Mouse (Mus musculus) stomach, embryonic 14.5 days (tissue): ENCODE results near the gene Rac3. TPM values are rescaled to one million over a fixed set of nuclear protein-coding genes. Genes with fewer than 3 reads are reported as not detected.

ENCODE experiments used
- ATAC-seq: fragments of 200-750 bp; cut with Nextera tagmentation; 2 replicates; pipeline ENCODE4 v1.8.0; 2017; ENCODE audit warnings: low read depth, moderate TSS enrichment; ENCODE audit not compliant: insufficient number of reproducible peaks, insufficient read depth, low FRiP score
- H3K27ac ChIP-seq: fragments of 300-500 bp; sonication (generic); 2 replicates; pipeline ENCODE4 v1.5.1; 2014; ENCODE audit warnings: mild to moderate bottlenecking, low read length, moderate library complexity, mixed read lengths
- H3K27me3 ChIP-seq: fragments of 300-500 bp; sonication (generic); 2 replicates; pipeline ENCODE4 v1.6.1; 2014; ENCODE audit warnings: low read length, control low read depth, mixed read lengths; ENCODE audit not compliant: control insufficient read depth, insufficient read depth
- H3K36me3 ChIP-seq: fragments of 300-500 bp; sonication (generic); 2 replicates; pipeline ENCODE4 v1.6.1; 2014; ENCODE audit warnings: mild to moderate bottlenecking, control low read depth, low read length, moderate library complexity, mixed read lengths; ENCODE audit not compliant: control insufficient read depth, insufficient read depth
- H3K4me1 ChIP-seq: fragments of 300-500 bp; sonication (generic); 2 replicates; pipeline ENCODE4 v1.6.1; 2014; ENCODE audit warnings: low read length, control low read depth, mixed read lengths; ENCODE audit not compliant: control insufficient read depth, insufficient read depth
- H3K4me2 ChIP-seq: fragments of 300-500 bp; sonication (generic); replicated peaks from 2 replicates; pipeline ENCODE4 v1.6.1; 2014; ENCODE audit warnings: low read depth, low read length, control low read depth
- H3K4me3 ChIP-seq: fragments of 300-500 bp; sonication (generic); 2 replicates; pipeline ENCODE4 v1.5.1; 2014; ENCODE audit warnings: low read depth, low read length, control low read depth
- H3K9ac ChIP-seq: fragments of 300-500 bp; sonication (generic); replicated peaks from 2 replicates; pipeline ENCODE4 v1.6.1; 2014; ENCODE audit warnings: low read depth, mild to moderate bottlenecking, control low read depth, low read length, moderate library complexity, mixed read lengths
- H3K9me3 ChIP-seq: fragments of 300-500 bp; sonication (generic); 2 replicates; pipeline ENCODE4 v1.6.1; 2016; ENCODE audit warnings: low read depth, low read length, control low read depth; ENCODE audit not compliant: control insufficient read depth
- WGBS: fragments of 180-500 bp; shearing (Covaris S2); extraction: QIAGEN DNeasy Blood & Tissue Kit; methylation state at CpG from one replicate; pipeline ENCODE4 v1.1.7; 2014; 5-methylcytosine and 5-hydroxymethylcytosine counted together
- polyA plus RNA-seq: library from polyadenylated mRNA; unstranded; fragments of >200 nt; fragmentation: Nextera tagmentation; extraction: Ambion mirVana; gene quantifications from 2 replicates; pipeline ENCODE4 v1.2.1, GENCODE M21; 2014

Rac3 gene
- polyA plus RNA-seq, 1 experiment from 2014 or later, result 11.1 TPM

DNA sequence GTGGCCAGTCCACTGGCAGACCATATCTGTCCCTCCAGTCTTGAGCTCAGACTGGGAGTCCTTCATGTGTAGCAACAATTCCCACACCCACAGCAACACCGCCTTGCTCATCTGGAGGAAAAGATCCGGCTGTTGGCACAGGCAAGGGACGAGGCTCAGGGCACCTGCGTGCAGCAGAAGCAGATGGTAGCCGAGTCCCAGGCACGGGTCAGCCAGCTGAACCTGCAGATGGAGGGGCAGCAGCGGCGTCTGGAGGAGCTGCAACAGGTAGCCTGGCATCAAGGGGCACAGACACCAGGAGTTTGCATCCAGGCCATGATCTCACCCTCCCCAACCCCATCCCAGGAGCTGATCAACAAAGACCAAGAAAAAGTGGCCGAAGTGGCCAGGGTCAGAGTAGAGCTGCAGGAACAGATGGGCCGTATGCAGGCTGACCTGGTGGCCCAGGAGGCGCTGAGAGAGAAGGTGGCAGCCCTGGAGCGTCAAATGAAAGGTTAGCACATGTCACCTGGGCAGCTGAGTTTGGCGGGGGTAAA lies 1.4 kb upstream of the Rac3 start:
- H3K9ac ChIP-seq, result no peak overlapping the region
- no peak overlapping the region for H3K27ac ChIP-seq
- no peak for ATAC-seq
- no peaks in the 10 kb centered on the region for H3K27me3 ChIP-seq
- no peak overlapping the region for H3K4me3 ChIP-seq
- peaks cover 10% of the 10 kb centered on the region for H3K4me1 ChIP-seq
- H3K9me3 ChIP-seq, result no peaks in the 10 kb centered on the region
- peaks cover 20% of the 10 kb centered on the region for H3K36me3 ChIP-seq
- WGBS, result 91% methylated on average over 13 of the region's 13 CpGs
- no peak overlapping the region for H3K4me2 ChIP-seq

DNA sequence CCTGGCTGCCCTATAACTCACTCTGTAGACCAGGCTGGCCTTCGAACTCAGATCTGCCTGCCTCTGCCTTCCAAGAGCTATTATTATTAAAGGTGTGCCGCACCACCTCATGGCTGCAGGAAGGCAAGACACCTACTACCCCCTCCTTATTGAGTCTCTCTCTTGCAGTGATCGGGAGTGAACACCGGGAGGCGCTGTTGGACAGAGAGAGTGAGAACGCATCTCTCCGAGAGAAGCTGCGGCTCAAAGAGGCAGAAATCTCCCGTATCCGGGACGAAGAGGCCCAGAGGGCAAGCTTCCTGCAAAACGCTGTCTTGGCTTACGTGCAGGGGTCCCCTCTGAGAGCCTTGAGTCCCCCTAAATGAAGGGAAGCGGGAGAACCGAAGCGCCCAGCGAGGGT lies 820 bp upstream of the Rac3 start:
- no peak for ATAC-seq
- Histone ChIP-seq H3K36me3 (peaks cover 20% of the 10 kb centered on the region), H3K4me1 (peaks cover 6% of the 10 kb centered on the region), H3K4me3 (peak overlapping the region; percentile 51), H3K27me3 (no peaks in the 10 kb centered on the region), H3K27ac (no peak overlapping the region), H3K9me3 (no peaks in the 10 kb centered on the region), H3K4me2 (peak overlapping the region; percentile 91), H3K9ac (peak overlapping the region; percentile 33; the same call in 1 of the 2 replicates)
- WGBS, result 10% methylated on average over 17 of the region's 17 CpGs

DNA sequence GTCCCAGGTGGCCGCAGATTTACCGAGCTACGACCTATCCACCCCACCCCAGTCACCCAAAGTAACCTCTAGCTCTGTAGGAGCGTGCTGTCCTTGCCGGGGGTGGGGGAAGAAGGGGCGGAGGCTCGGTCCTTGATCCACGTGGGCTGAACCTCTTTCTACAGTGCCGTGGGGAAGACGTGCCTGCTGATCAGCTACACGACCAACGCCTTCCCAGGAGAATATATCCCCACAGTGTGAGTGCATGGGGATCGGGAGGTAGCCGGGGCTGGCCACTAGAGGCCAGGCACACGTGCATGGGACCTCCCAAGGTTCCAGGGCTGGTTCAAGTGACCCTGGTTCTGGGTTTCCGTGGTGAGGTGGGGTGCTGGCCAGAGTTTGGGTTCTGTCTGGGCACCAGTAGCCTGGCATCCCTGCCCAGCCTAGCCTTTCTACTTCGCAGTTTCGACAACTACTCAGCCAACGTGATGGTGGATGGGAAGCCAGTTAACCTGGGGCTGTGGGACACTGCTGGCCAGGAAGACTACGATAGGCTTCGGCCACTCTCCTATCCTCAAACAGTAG lies 879 bp downstream of the Rac3 start:
- no peaks in the 10 kb centered on the region for H3K9me3 ChIP-seq
- peak overlapping the region; percentile 91 for H3K4me2 ChIP-seq
- peak overlapping the region; percentile 51 for H3K4me3 ChIP-seq
- no peak overlapping the region for H3K27ac ChIP-seq
- 19% methylated on average over 21 of the region's 21 CpGs for WGBS
- no peaks in the 10 kb centered on the region for H3K27me3 ChIP-seq
- H3K9ac ChIP-seq, result peak overlapping the region; percentile 49
- peak; percentile 10; the same call in 1 of the 2 replicates for ATAC-seq
- peaks cover 20% of the 10 kb centered on the region for H3K36me3 ChIP-seq
- peaks cover 6% of the 10 kb centered on the region for H3K4me1 ChIP-seq

DNA sequence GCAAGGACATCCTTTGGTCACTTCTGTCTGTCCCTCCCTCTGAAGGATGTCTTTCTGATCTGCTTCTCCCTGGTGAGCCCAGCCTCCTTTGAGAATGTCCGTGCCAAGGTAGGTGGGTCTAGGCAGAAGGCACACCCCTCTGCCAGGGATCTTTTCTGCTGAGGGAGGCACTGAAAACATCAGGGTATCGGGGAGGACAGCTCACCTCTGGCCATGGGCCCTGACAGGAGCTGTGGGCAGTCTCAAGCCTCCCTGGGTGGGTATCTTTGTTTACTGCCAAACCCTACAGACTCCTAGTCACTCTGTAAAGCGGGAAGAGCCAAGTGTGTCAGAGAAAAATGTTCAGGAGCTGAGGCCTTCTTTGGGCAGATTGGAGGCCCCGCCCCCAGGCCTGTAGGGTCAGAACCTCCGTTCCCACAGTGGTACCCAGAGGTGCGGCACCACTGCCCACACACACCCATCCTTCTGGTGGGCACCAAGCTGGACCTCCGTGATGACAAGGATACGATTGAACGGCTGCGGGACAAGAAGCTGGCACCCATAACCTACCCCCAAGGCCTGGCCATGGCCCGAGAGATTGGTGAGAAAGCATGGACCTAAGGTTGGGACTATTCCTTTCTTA lies 1.6 kb downstream of the Rac3 start:
- Histone ChIP-seq H3K4me1 (peaks cover 6% of the 10 kb centered on the region), H3K9me3 (no peaks in the 10 kb centered on the region), H3K36me3 (peaks cover 15% of the 10 kb centered on the region), H3K27ac (no peak overlapping the region), H3K4me2 (no peak overlapping the region), H3K9ac (no peak overlapping the region), H3K27me3 (no peaks in the 10 kb centered on the region), H3K4me3 (no peak overlapping the region)
- no peak for ATAC-seq
- WGBS, result 86% methylated on average over 11 of the region's 11 CpGs

DNA sequence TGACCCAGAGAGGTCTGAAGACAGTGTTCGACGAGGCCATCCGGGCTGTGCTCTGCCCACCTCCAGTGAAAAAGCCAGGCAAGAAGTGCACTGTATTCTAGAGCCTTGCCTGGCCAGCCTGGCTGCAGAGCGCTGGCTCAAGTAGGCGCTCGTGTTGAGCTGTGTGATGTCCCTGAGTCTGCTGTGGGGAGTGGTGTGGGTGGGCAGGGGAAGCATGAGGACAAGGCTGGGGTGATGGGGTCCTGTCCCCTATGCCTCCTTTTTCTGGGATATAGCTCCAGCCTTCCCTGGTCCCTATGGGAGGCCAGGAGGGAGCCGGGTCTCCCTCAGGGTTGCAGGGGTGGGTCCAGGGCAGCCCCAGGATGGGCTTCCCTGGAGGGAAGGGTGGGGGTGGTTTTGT lies 2.2 kb downstream of the Rac3 start:
- no peak overlapping the region for H3K4me2 ChIP-seq
- H3K9ac ChIP-seq, result no peak overlapping the region
- no peaks in the 10 kb centered on the region for H3K27me3 ChIP-seq
- peaks cover 6% of the 10 kb centered on the region for H3K4me1 ChIP-seq
- no peak overlapping the region for H3K4me3 ChIP-seq
- no peaks in the 10 kb centered on the region for H3K9me3 ChIP-seq
- no peak overlapping the region for H3K27ac ChIP-seq
- ATAC-seq, result no peak
- WGBS, result 82% methylated on average over 7 of the region's 7 CpGs
- H3K36me3 ChIP-seq, result peaks cover 8% of the 10 kb centered on the region

DNA sequence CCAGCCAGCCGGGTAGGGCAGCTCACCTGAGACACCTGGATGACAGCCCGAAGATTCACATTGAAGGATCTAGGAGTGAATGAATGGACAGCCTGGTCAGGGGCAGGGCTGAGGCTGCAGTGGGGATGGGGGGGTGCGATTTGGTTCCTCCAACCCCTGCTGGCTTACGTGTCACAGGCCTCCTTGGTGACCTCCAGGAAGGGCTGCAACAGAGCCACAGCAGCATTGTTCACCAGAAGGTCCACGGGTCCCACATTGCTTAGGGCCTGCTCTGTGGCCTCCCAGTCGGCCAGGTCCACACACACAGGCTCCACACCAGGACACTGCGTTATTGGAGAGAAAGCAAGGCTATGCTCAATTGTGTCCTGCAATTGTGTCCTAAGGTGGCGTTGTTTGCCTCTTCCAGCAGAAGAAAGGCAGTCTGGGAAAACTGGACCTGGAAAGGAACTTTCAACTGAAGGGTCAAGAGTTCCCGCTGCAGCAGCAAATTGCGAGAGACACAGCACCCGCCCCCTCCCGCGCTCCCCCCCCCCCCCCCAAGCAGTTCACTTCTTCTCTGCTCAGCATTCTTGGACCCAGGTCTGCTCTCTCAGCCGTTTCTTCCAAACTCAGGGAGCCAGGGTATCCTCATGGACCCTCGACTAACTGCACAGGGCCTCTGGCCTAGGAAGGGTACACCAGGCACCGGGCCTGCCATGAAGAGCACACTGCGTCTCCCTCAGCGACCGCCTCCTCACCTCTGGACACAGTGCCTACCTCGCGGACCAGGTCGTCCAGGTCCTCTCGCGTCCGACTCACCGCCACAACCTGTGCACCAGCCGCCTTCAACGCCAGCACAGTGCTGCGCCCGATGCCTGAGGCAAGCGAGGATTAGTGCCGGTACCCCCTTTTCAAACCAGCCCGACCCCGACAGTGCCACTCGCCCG lies 5.2 kb downstream of the Rac3 start:
- Histone ChIP-seq H3K9ac (peak overlapping the region; percentile 37), H3K4me2 (peak overlapping the region; percentile 83), H3K9me3 (no peaks in the 10 kb centered on the region), H3K36me3 (no peaks in the 10 kb centered on the region), H3K27me3 (no peaks in the 10 kb centered on the region), H3K4me3 (peak overlapping the region; percentile 60), H3K4me1 (no peaks in the 10 kb centered on the region; the same call in 1 of the 2 replicates), H3K27ac (no peak overlapping the region)
- 17% methylated on average over 36 of the region's 36 CpGs for WGBS
- ATAC-seq, result peak; percentile 23

DNA sequence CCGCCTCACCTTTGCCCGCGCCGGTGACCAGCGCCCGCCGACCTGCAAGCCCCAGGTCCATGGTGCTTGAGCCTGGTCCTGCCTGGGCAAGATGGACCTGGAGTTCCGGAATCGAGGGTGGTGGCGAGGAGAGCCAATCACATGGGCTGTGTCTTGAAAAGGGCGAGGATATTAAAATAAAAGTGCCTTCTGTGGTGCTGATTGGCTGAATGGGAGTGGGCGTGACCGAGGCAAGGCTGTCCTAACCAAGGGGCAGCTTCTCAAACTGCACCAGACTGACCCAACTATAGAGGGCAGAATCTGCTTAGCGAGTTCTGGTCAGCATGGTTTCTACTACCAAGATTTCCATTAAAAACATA lies 5.9 kb downstream of the Rac3 start, which contains the start of gene Dcxr:
Dcxr (minus strand) TSS at position 113 of the 359 bp plus-strand sequence.
- no peak within 1 kb of the TSS for H3K27ac ChIP-seq
- H3K9me3 ChIP-seq, result no peaks in the 10 kb centered on the region
- peak; percentile 88 for ATAC-seq

DNA sequence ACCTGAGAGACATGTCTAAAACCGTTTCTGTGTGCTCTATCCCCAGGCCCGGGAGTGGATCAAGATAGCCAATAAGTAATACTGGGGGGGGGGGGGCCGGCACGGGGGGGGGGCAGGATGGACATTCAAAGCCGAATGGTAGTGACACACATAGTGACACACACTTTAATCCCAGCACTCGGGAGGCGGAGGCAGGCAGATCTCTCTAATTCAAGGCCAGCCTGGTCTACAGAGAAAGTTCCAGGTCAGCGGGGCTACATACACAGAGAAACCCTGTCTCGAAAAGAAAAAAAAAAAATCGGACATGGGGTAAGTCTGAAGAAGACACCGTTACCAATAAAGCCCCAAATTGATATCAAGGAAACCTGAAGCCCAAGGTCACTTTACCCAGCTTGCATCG lies 6.3 kb downstream of the Rac3 start:
- no peak overlapping the region for H3K4me3 ChIP-seq
- no peak overlapping the region for H3K4me2 ChIP-seq
- 60% methylated on average over 12 of the region's 12 CpGs for WGBS
- H3K36me3 ChIP-seq, result no peaks in the 10 kb centered on the region
- no peaks in the 10 kb centered on the region for H3K27me3 ChIP-seq
- no peak overlapping the region for H3K9ac ChIP-seq
- H3K9me3 ChIP-seq, result no peaks in the 10 kb centered on the region
- H3K27ac ChIP-seq, result no peak overlapping the region
- ATAC-seq, result no peak
- no peaks in the 10 kb centered on the region; the same call in 1 of the 2 replicates for H3K4me1 ChIP-seq

More for the DNA sequence above, 5.9 kb downstream of the Rac3 start, which contains the start of gene Dcxr:
- Histone ChIP-seq H3K27me3 (no peaks in the 10 kb centered on the region), H3K36me3 (no peaks in the 10 kb centered on the region), H3K4me3 (peak within 1 kb of the TSS; percentile 60), H3K4me1 (no peaks in the 10 kb centered on the region; the same call in 1 of the 2 replicates), H3K9ac (peak within 1 kb of the TSS; percentile 37), H3K4me2 (peak within 1 kb of the TSS; percentile 83)
- WGBS, result under 1% methylated on average over 14 of the region's 14 CpGs
